Mouse (Mus musculus) mouse embryonic stem cell (cell line): ENCODE results near the gene Ldhd.

Experiments
- in situ Hi-C, 2 experiments: fragments of 300-500 bp; cut with MboI; formaldehyde crosslinking; loops; 1 replicate in 1 of 2; 3 replicates in 1 of 2; pipeline ENCODE4 v1.14.3; 2019 to 2020; ENCODE audit warnings: low sequenced_read_pairs in 2 of 2, low pct_unique_long_range_greater_than_20kb in 1 of 2, mixed read lengths in 1 of 2; ENCODE audit not compliant: unreplicated experiment in 1 of 2

Gene Ldhd

DNA sequence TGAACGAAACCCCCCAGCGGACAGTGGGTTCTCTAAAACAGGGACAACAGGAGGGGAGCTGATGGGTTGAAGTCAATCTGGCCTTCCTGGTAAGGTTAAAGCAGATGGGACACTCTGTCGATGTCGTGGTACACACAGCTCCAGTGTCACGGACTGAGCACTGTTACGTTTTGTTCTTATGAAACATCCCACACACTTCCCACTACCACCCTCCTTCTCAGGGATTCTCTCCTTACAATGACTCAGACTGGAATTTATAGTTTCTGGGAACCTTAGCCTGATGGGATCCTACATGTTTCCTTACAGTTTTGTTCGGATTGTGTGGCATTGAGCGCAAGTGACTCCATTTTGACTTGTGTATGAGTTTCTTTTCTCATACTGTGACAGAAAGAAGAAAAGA, 1.4 kb upstream of the Ldhd start:
- in situ Hi-C loops = no loop called here

GRCm38 (mm10) chr8:111628894-111629501, 1.2 kb downstream of the Ldhd start:
- in situ Hi-C loops = no loop called here

GRCm38 (mm10) chr8:111628401-111628800, 1.8 kb downstream of the Ldhd start:
- in situ Hi-C loops = no loop called here

DNA sequence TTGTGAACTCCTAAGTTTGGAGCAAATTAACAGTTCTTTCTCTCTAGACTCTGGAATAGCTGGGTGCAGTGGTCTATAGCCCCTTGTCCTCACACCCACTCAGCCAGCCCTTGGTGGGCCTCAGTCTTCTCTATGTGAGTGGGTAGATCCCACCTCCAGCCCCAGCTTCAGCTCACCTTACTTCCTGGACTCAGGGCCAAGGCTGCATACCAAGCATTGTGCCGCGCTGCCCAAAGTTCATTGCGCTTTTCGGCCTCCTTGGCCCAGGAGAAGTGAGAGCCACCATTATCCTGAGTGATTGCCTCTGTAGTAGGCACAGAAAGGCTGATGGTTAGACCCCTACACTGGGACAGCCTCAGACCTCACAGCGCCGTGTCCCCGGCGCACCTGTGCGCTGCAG, 2.3 kb downstream of the Ldhd start:
- in situ Hi-C loops = no loop called here

GRCm38 (mm10) chr8:111626933-111627332, 3.2 kb downstream of the Ldhd start:
- in situ Hi-C loops = no loop called here

GRCm38 (mm10) chr8:111626528-111626820, 3.7 kb downstream of the Ldhd start:
- in situ Hi-C loops = no loop called here

DNA sequence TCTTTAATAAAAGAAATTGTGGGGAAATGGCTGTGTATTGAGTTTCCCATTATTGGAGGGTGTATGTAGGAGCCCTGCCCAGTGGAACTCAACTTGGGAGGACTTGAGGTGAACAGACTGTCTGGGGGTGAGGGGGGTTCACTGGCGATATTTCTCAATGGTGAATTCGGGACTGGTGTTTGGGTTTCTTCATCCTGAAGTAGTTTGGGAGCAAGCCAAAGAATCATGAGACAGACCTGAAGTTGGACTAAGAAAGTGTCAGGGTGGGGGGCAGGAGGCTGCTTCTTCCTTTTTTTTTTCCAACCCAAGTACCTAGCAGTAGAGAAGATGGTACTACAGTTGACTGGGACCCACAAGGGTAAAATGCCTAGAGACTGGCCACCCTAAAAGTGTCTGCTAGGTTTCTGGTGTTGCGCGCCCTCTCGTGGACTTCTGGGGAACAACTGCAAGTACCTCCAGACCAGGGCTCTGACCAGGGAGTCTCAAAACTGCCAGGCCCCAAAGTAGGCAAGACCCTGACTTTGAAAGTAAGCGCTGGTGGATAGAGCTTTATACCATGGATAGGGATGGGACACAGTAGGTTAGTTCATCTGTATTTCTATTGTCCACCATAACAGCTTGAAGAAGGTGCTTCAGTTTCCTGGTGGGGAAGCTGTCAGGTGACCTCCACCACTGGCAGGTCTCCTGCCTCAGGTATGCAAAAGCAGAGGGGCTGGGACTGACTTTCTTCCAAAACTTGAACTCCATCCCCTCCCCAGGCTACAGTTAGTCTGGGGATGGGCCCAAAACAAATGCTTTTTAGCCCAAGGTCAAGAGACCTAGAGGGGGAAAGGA, 4.3 kb downstream of the Ldhd start:
- in situ Hi-C loops = no loop called here

GRCm38 (mm10) chr8:111624853-111625221, 5.3 kb downstream of the Ldhd start:
- in situ Hi-C loops = no loop called here

DNA sequence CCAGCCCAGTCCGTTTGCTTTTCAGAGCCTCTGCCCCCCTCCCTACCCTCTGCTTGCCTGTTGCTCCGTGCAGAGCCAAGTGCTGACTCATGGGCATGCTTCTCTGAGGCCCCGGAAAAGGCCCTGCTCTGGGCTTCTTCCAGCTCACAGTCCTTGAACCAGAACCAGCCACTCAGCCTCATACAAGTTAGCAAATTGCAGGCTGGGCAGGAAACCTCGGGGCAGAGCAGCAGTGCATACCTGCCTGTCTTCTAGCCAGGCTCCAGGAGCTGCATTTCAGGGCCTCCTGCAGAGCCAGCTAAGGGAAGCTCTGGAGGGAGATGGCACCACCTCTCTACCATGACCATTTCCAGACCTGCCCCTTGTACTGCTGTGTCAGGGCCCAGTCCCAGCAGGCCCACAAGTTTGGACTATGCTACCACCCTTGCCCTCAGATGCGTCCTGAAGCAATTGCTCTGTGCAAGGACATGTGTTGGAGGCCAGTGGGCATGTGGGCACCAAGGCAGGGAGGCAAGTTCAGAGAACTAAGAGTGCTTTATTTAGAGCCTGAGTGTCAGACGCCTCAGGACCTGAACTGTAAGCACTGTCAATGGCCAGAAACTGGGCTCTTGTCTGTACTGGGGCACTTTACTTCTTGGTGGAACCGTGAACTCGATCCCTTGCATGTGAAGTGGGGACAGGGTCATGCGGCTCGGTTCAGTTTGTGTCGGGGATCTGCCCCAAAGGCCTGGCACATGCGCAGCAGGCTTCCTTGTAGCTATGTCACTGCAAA, 5.9 kb downstream of the Ldhd start:
- in situ Hi-C loops = no loop called here

DNA sequence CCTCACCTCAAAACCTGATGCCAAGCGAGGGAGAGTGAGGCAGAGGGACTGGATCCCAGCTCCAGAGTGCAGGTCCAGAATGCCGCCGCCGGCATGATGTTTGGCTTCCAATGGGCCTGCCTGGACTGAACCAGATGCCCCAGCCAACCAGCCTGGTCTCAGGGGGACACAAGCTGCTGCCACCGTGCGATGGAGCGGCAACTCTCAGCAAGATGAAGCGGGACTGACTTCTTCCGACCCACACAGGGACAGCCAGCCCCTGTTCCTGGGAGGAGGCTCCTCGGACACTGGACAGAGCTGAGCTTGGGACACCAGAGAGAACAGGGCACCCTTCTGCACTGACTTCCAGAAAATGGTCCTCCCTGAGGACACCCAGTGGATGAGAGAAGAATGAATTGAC, 7.6 kb downstream of the Ldhd start:
- in situ Hi-C loops = no loop called here

DNA sequence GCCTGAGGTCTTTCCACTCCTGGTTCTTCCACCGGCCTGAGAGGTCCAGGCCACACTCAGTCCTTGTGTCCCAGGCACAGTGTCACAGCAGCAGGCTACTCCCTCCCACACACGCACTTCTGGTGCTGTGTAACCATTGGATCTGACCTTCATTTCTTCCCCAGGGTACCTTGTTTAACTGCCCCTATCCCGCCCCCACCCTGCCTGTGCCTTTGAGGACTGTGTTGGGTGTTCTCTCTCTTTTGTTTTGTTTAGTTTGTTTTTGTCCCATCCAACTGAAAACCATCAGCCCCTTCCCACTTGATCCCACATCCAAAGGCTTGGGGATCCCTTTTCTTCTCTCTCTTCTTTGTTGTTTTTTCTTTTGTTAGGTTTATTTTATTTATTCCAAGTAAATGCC, 8.1 kb downstream of the Ldhd start:
- in situ Hi-C loops = no loop called here

- in situ Hi-C loops = no loop called here
These were observed 10.2 kb downstream of the Ldhd start for GRCm38 (mm10) chr8:111619936-111620335.

GRCm38 (mm10) chr8:111618273-111618672, 11.9 kb downstream of the Ldhd start:
- in situ Hi-C loops = no loop called here

- in situ Hi-C loops = no loop called here
These were observed 12.4 kb downstream of the Ldhd start for GRCm38 (mm10) chr8:111617812-111618211.

- in situ Hi-C loops = no loop called here
These were observed 15.1 kb downstream of the Ldhd start for GRCm38 (mm10) chr8:111614786-111615701.

DNA sequence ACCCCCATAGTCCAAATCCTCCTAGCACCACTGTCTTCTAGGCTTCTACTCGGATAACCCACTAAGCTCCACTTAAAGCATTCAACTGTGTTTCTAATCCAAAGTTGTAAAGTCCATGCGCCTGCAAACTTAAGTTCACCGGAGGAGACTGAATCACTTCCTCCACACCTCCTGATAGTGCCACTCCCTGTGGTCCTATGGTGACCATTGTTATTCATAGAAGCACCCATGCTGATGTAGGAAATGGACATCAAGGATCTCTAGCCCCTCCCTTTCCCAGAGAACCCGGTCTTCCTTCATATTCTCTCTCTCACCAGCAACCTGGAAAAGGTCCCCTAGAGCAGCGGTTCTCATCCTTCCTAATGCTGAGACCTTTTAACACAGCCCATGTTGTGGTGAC, 17.0 kb downstream of the Ldhd start:
- in situ Hi-C loops = no loop called here

DNA sequence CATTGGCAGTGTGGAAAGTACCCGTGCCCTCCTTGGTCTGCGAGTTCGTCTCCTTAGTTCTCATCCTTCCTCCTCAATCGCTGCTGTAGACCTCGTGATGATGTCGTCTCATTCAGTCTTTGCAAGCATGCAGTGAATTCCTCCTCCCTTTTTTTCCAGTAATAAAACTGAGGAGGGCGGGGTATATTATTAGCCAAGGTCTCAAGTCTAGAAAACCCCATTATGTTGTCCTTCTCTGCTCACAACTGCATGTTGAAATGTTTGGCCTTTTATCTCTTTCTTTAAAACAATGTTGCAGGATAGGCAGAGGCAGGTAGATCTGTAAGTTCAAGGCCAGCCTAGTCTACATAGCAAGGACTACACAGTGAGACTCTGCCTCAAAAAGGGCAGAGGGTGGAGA, 22.8 kb downstream of the Ldhd start:
- in situ Hi-C loops = no loop called here

GRCm38 (mm10) chr8:111606961-111607360, 23.2 kb downstream of the Ldhd start:
- in situ Hi-C loops = no loop called here

GRCm38 (mm10) chr8:111604986-111605385, 25.2 kb downstream of the Ldhd start:
- in situ Hi-C loops = no loop called here
